Mouse (Mus musculus): ENCODE results near the gene Spef1.

Spef1 gene

GRCm38 (mm10) chr2:131141336-131141986 is 45.6 kb downstream of the Spef1 start:
- DNase-seq (ENCODE audit: low spot score), result no peak

DNA sequence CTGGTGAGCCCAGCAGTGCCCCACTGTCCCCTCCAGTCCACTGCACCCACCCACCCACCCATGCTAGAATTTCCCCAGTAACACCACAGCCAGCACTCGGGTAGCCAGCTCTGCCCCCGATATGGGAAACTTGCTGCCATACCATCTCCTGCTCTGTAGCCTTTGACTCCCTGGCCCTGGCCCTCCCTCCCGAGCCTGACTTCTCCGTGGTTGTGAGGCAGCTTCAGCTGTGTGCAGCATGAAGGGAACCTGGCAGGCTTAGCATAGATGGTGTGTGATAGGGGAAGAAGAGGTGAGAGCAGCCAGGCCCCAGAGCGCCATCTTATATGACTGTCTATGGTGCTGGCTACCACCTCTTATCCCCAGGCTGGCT is 46.6 kb downstream of the Spef1 start:
- no peak for DNase-seq (ENCODE audit: low spot score)

DNA sequence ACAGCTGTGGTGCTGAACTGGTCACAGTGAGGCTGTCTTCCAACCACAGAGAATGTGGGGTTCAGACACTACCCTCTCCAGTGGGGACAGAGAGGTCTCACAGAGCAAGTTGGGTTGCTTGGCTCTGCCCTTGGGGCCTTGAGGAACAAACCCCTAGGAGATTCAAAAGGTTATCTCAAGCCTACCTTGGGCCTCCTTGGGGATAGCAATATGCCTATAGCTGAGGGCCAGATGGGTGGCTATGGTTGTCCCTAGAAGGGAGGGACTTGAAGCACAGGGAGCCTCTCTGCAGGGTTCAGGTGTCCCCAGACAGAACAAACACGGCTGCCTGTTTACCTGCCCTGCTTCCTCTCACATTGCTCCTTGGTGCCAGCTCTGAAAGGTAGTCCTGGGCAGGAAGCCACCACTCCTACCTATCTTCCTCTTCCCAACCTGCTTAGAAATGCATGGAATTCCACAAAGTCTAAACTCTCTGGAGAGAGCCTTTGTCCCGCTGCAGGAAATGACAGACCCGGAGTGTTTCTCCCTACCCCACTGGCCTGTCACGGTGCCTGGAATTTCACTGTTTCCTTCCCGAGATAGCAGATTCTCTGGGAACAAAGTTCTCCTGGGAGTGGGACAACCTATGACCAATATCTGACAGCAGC is 47.1 kb downstream of the Spef1 start:
- DNase-seq (ENCODE audit: low spot score), result no peak

DNA sequence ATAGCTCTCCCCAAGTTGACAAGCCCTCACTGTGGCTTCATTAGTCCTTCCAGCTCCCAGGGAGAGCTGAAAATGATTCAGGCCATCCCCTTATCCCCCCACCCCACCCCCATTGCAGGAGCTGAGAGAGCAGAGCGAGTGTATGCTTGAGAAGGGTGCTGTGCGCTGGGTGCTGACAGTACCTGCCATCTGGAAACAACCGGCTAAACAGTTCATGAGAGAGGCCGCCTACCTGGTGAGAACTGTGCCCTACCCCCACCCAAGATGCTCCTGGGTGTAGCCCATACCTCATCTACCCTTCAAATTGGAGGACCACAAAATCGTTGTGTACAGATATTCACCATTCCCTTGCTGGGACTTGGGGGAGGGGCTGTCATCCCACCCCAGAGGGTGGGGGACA is 47.8 kb downstream of the Spef1 start:
- DNase-seq (ENCODE audit: low spot score), result no peak

GRCm38 (mm10) chr2:131138760-131139159 is 48.3 kb downstream of the Spef1 start:
- no peak for DNase-seq (ENCODE audit: low spot score)

GRCm38 (mm10) chr2:131138296-131138695 is 48.8 kb downstream of the Spef1 start:
- DNase-seq (ENCODE audit: low spot score), result no peak

GRCm38 (mm10) chr2:131135521-131136139 is 51.5 kb downstream of the Spef1 start:
- DNase-seq (ENCODE audit: low spot score), result no peak

GRCm38 (mm10) chr2:131134826-131135400 is 52.2 kb downstream of the Spef1 start:
- no peak for DNase-seq (ENCODE audit: low spot score)

GRCm38 (mm10) chr2:131134381-131134780 is 52.7 kb downstream of the Spef1 start:
- peak; percentile 80 for DNase-seq (ENCODE audit: low spot score)

- no peak for DNase-seq (ENCODE audit: low spot score)
Measured at GRCm38 (mm10) chr2:131132930-131133547, 54.0 kb downstream of the Spef1 start, which contains the start of gene Gm11037. Gene Gm11037 (plus strand): TSS chr2:131133497.

GRCm38 (mm10) chr2:131132111-131132888 is 54.8 kb downstream of the Spef1 start:
- DNase-seq (ENCODE audit: low spot score), result no peak

DNA sequence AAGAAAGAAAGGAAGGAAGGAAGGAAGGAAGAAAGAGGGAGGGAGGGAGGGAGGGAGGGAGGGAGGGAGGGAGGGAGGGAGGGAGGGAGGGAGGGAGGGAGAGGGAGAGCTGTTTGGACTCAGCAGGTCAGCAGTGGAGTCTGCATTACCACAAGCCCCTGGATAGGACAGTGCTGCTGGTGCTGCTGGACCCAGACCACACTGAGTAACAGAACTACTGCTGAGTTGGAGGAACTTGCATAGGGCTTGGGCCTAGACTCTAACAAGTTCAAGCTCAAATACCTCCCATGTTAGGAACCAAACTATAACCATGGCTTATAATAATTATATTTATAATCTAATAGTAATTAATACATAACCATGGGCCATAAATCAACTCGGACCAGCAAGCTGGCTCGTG is 56.2 kb downstream of the Spef1 start:
- no peak for DNase-seq (ENCODE audit: low spot score)

DNA sequence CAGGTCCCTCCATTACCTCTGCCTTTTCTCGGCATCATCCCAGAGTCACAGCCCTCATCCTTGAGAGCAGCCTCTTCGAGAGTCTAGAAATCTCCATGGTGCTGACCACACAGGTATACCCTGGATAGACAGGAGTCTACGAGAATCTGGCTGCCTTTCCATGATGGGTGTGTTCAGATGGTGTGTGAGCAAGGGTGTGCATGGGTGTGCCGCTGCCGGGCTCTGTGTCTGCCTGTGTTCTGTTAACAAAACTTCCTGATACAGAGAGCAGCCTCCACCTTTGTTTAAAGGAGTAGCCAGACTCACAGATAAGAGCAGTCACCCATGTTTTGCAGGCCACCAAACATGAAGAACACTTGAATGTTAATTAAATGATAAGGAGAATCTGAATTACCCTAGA is 57.2 kb downstream of the Spef1 start:
- DNase-seq (ENCODE audit: low spot score), result peak; percentile 52

DNA sequence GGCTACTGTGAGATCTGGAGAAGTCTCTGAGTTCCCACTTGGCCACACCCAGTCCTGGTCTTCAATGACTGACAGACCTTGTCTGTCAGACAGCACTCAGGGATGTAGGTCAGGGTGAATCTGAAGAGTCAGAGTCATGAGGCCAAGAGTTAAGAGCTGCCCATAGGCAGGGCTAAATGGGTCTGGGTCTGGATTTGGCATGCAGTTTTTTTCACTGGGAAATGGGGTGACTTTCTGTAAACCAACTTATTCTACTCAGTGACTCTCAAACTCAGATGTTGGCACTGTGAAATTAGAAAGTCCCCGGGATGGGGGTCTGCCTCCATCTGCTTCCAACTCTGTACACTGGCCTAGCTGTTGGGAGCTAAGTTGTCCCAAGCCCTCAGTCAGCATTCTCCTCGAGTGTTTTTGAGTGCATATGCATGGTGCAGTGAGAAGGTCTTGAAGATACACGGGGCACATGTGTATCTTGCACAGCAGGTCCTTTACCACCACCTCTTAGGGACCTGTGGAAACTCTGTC is 58.4 kb downstream of the Spef1 start:
- no peak for DNase-seq (ENCODE audit: low spot score)

DNA sequence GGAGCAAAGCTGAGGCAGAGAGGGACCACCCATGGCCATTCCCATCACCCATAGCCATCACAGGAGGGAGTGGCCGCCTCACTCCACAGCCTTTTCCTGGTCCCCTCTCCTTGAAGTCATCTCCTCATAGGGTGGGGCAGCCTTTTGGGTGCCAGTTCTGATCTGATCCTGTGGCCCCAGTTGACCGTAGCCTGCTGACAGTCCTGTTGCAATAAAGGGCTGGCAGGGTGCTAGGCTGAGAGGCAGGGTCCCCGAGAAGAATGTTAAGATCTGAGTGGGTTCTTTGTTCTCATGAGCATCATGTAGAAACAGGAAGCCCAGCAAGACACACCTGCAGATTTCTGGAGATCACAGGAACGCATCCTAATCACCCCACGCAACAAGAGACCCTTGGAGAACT is 58.9 kb downstream of the Spef1 start:
- peak; percentile 57 for DNase-seq (ENCODE audit: low spot score)

- DNase-seq (ENCODE audit: low spot score), result peak; percentile 56
Measured at GRCm38 (mm10) chr2:131127161-131127730, 59.8 kb downstream of the Spef1 start, which contains the start of gene Hspa12b. Gene Hspa12b (plus strand): TSS chr2:131127280.

DNA sequence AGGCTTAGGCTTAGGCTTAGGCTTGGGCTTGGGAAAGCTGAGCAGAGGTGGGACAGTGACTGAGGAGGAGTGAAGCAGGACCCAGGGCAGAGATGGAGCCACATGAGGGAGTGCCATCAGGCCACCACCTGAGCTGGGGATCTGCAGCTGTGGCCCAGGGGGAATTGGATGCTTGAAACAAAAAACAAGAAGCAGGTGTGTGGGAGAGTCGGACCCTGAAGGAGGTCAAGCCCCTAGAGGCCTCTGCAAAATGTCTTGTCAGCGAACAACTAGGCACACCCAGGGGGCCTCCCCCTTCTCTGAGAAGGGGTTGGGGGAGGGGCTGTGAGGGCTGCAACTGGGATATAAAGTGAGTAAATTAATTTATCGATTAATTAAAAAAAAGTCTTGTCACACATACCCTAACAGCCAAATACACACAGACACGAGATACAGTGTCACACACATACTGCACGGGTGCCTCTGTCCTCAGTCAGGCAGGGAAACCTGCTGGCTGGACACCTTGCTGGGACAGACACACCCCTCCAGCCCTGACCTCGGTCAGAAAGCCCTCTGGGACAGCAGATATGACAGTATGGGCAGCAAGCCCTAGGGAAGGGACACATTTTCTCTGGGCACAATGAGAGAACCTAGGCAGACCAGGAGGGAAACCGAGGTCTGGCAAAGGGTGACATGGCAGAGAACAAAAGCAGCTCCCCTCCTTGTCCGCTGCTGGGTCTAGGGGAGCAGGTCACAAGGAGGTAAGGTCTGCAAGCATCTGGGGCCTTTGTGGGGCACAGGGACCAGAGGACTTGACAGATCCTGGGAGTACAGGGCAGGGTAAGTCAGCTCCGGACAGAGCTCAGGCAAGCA is 60.9 kb downstream of the Spef1 start:
- DNase-seq (ENCODE audit: low spot score), result no peak

DNA sequence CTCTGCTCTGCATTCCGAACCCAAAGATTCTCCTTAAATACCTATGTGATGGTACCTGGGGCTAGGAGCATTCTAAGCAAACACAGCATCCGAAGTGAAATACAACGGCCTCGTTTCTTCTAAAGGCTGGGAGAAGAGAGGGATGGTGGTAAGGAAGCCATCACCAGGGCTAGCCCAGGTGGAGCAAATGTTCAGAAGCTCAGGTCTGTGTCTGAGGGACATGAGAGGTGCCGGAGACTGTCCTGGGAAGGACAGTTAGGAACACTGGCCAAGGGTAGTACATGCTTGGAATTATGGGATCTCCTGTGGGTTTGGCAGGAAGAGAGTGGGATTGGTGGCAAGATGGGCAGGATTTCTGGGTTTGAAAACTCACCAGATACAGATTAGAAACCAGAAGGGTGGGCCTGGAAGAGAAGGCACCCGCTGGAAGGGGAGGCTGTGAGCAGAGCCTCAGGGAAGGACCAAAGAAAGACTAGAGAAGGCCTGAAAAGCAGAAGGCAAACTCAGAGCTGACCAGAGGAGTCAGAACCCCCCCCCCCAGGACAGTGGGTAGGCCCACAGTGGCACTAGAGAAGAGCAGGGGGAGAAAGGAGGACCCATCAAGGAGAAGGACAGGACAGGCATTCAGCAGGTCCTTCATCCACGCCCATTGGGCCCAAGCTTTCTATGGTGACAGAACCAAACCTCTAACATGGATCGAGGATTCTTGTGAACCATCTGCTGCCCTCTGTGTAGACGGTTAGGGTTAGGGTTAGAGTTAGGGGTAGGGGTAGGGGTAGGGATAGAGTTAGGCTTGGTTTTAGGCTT is 61.7 kb downstream of the Spef1 start:
- DNase-seq (ENCODE audit: low spot score), result no peak

GRCm38 (mm10) chr2:131124166-131124565 is 62.9 kb downstream of the Spef1 start:
- no peak for DNase-seq (ENCODE audit: low spot score)

Data from lung, postnatal 25 days (tissue).